Mouse (Mus musculus) brain, embryonic 14.5 days (tissue): Measurements from ENCODE around the gene Prkag2.

ENCODE experiments used
- CTCF ChIP-seq: fragments of 200-500 bp; IDR thresholded peaks from 2 replicates; pipeline ENCODE4 v1.5.1; 2012; ENCODE audit warnings: inconsistent platforms, mild to moderate bottlenecking, moderate library complexity, borderline replicate concordance; ENCODE audit not compliant: insufficient read depth, insufficient read length; ENCODE audit errors: extremely low read depth
- POLR2A ChIP-seq: fragments of 200-500 bp; IDR thresholded peaks from 2 replicates; pipeline ENCODE4 v1.6.1; 2012; ENCODE audit warnings: mild to moderate bottlenecking, inconsistent platforms, borderline replicate concordance; ENCODE audit not compliant: poor library complexity, insufficient read depth, insufficient read length, severe bottlenecking; ENCODE audit errors: extremely low read depth

DNA sequence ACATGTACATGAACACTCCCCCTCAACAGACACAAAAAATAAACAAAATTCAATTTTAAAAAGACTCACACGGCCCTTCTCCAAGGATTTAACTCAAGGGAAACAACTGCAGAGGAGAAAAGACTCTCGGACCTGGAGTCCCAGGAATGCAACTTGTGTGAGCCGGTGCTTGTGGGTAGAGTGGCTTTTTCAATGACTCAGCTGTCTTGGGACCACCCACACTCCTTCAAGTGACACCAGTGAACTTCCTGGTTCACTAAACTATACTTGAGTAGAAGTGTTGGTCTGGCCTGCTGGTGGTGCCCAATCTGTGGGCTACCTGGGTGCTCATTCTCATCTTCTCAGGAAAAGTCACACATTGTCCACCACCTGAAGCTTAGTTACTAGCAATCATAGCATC lies 53.7 kb downstream of the Prkag2 start:
- no peak for TF ChIP-seq CTCF
- no peak for TF ChIP-seq POLR2A
